9 mouse cellular contexts compared by ENCODE assay signal in the genomic region with DNA sequence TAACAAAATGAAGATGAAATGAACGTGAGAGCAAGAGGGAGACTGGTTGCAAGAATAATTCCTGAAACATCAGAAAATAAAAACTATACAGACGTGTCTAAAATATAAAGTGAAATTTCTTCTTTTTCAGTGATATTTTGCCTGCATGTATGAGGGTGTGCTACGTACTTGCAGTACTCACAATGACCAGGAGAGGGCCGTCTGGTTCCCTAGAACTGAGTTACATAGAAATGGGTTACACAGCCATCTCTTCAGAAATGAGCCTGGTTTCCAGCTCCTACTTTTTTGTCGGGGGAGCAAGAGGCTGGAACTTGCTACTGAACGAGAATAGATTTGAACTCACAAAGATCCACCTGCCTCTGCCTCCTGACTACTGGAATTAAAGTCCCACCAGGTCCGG. TPM values are rescaled to one million over a fixed set of nuclear protein-coding genes. Genes with fewer than 3 reads are reported as not detected.
A peak's percentile ranks its signal among the peaks of the same experiment; 100 is the strongest.
DNase-seq lines count a peak whose midpoint lies in the region; ATAC-seq lines count a peak whose summit lies in the region.
"Had no signal": no experiment of that assay in that cellular context is flagged by ENCODE, and none has a peak within 500 bp of the region (broad histone marks: within the 10 kb centered on the region; RNA-seq: fewer than 3 reads in every experiment).

No protein-coding gene starts in this region.

- no peak overlapping the region for H3K4me3 ChIP-seq in midbrain, embryonic 10.5 days
- H3K4me3 ChIP-seq in midbrain, embryonic 16.5 days (ENCODE audit: low read depth, low read length), result no peak overlapping the region
- no peak overlapping the region for H3K4me3 ChIP-seq in forebrain, embryonic 15.5 days
- no peak overlapping the region for H3K4me3 ChIP-seq in limb, embryonic 11.5 days (ENCODE audit: low read depth, low read length)
- H3K4me3 ChIP-seq: erythroblast, embryonic 14.5 days had no signal

- no peak overlapping the region for H3K9ac ChIP-seq in midbrain, embryonic 16.5 days (ENCODE audit: low read depth, low read length)
- H3K9ac ChIP-seq in forebrain, embryonic 15.5 days (replicated peaks), result no peak overlapping the region
- H3K9ac ChIP-seq in limb, embryonic 11.5 days (ENCODE audit: low read length), result no peak overlapping the region

- H3K27me3 ChIP-seq in midbrain, embryonic 10.5 days (ENCODE audit: low read depth, poor library complexity, severe bottlenecking), result 0 out of 2 replicates have a peak, but pooled peaks cover 13% of the 10 kb centered on the region
- H3K27me3 ChIP-seq in midbrain, embryonic 16.5 days (ENCODE audit: control insufficient read depth, insufficient read depth, low read depth, low read length), result no peaks in the 10 kb centered on the region
- no peaks in the 10 kb centered on the region for H3K27me3 ChIP-seq in forebrain, embryonic 15.5 days
- H3K27me3 ChIP-seq in limb, embryonic 11.5 days (ENCODE audit: control insufficient read depth, insufficient read depth, low read length), result no peaks in the 10 kb centered on the region

- ATAC-seq in midbrain, embryonic 16.5 days, result no peak
- ATAC-seq in forebrain, embryonic 15.5 days (replicated peaks), result 0 out of 2 replicates have a peak, but pooled peaks have one; percentile 51
- ATAC-seq in limb, embryonic 11.5 days (ENCODE audit: insufficient number of reproducible peaks, low FRiP score, low TSS enrichment, low read depth), result no peak

- no peaks in the 10 kb centered on the region for H3K4me1 ChIP-seq in midbrain, embryonic 10.5 days
- H3K4me1 ChIP-seq in midbrain, embryonic 16.5 days (ENCODE audit: control insufficient read depth, insufficient read depth, low read length), result peaks cover 2% of the 10 kb centered on the region; the same call in 1 of the 2 replicates
- H3K4me1 ChIP-seq in forebrain, embryonic 15.5 days, result no peaks in the 10 kb centered on the region
- H3K4me1 ChIP-seq in limb, embryonic 11.5 days (ENCODE audit: control insufficient read depth, insufficient read depth, low read length), result no peaks in the 10 kb centered on the region

- no peak overlapping the region for H3K27ac ChIP-seq in midbrain, embryonic 10.5 days (replicated peaks)
- no peak overlapping the region for H3K27ac ChIP-seq in midbrain, embryonic 16.5 days (ENCODE audit: low read length)
- no peak overlapping the region for H3K27ac ChIP-seq in forebrain, embryonic 15.5 days (replicated peaks)
- no peak overlapping the region for H3K27ac ChIP-seq in limb, embryonic 11.5 days (replicated peaks; ENCODE audit: low read depth, low read length)

- H3K9me3 ChIP-seq in midbrain, embryonic 10.5 days (replicated peaks), result no peaks in the 10 kb centered on the region
- H3K9me3 ChIP-seq in midbrain, embryonic 16.5 days (replicated peaks; ENCODE audit: control insufficient read depth, low read length, poor library complexity, severe bottlenecking), result no peaks in the 10 kb centered on the region
- no peaks in the 10 kb centered on the region for H3K9me3 ChIP-seq in forebrain, embryonic 15.5 days
- H3K9me3 ChIP-seq in limb, embryonic 11.5 days (ENCODE audit: control insufficient read depth, low read length), result no peaks in the 10 kb centered on the region

- WGBS in midbrain, embryonic 10.5 days, result 28% methylated on average over 7 of the region's 7 CpGs
- 26% methylated on average over 7 of the region's 7 CpGs for WGBS in midbrain, embryonic 16.5 days
- WGBS in forebrain, embryonic 15.5 days, result 25% methylated on average over 7 of the region's 7 CpGs
- WGBS in limb, embryonic 11.5 days, result 21% methylated on average over 7 of the region's 7 CpGs

- no peaks in the 10 kb centered on the region for H3K36me3 ChIP-seq in midbrain, embryonic 10.5 days
- no peaks in the 10 kb centered on the region for H3K36me3 ChIP-seq in midbrain, embryonic 16.5 days (ENCODE audit: control insufficient read depth, insufficient read depth, low read length)
- H3K36me3 ChIP-seq in forebrain, embryonic 15.5 days, result no peaks in the 10 kb centered on the region
- H3K36me3 ChIP-seq in limb, embryonic 11.5 days (ENCODE audit: control insufficient read depth, insufficient read depth, low read length), result no peaks in the 10 kb centered on the region

- H3K4me2 ChIP-seq in midbrain, embryonic 16.5 days (ENCODE audit: low read length), result no peak overlapping the region
- no peak overlapping the region for H3K4me2 ChIP-seq in forebrain, embryonic 15.5 days (replicated peaks)
- no peak overlapping the region for H3K4me2 ChIP-seq in limb, embryonic 11.5 days (ENCODE audit: low read depth, severe bottlenecking)

- peak; percentile 54 for DNase-seq in midbrain, embryonic 10.5 days (ENCODE audit: low spot score)
- peak; percentile 64 for DNase-seq in c-Kit-positive CD71-positive TER-119-positive erythroid progenitor cells, embryonic 14.5 days (ENCODE audit: low spot score)
- peak; percentile 29 to 70 for DNase-seq in kidney, adult 8-10 months
- DNase-seq in limb, embryonic 11.5 days (ENCODE audit: low spot score), result peak; percentile 72
- DNase-seq in ovary, postnatal 36 days (ENCODE audit: low spot score), result peak; percentile 47
- DNase-seq in thymus, postnatal 36 days, result peak; percentile 54 to 60

RNA-seq across cellular contexts. Expression of a gene that starts 45.2 kb away (rescaled TPM):
- 0.50 and 0.86 TPM in 2 replicates for polyA plus RNA-seq in midbrain, embryonic 10.5 days (2016; fragmentation: Nextera tagmentation; extraction: Ambion mirVana)
- 9.3 and 20.2 TPM in 2 replicates for polyA plus RNA-seq in midbrain, embryonic 16.5 days (2015; fragmentation: Nextera tagmentation; extraction: Ambion mirVana)
- 1.5 and 2.2 TPM in 2 replicates for polyA plus RNA-seq in forebrain, embryonic 15.5 days (2015; fragmentation: Nextera tagmentation; extraction: Ambion mirVana)
- polyA plus RNA-seq in limb, embryonic 11.5 days (2014; fragmentation: Nextera tagmentation; extraction: Ambion mirVana), result 0.48 and 0.71 TPM in 2 replicates
